Mouse (Mus musculus): ENCODE measurements around the gene Trim61.

GRCm38 (mm10) chr8:65028959-65029686, 10.8 kb upstream of the Trim61 start:
- TF ChIP-seq CTCF (IDR thresholded peaks at IDR 0.05; ENCODE audit: low read depth), result no peak
- TF ChIP-seq EP300 (IDR thresholded peaks at IDR 0.05; ENCODE audit: low read depth), result no peak

Data from heart, postnatal 0 days (tissue).